Mouse (Mus musculus) left cerebral cortex, adult 2 months (tissue): ENCODE results near the gene Rcan1. TPM values are rescaled to one million over a fixed set of nuclear protein-coding genes. Genes with fewer than 3 reads are reported as not detected.

Source experiments
- DNase-seq, 2 experiments: peaks; one replicate each; pipeline ENCODE4 v3.0.0; 2021 to 2022; ENCODE audit warnings: low spot score in 2 of 2, mixed read lengths in 1 of 2; ENCODE audit errors: extremely low spot score in 1 of 2
- H3K27ac ChIP-seq: fragments of 200-600 bp; 2 replicates; pipeline ENCODE4 v1.8.1; 2022
- H3K4me3 ChIP-seq: fragments of 200-600 bp; 2 replicates; pipeline ENCODE4 v1.8.1; 2022
- CTCF ChIP-seq: fragments of 200-600 bp; IDR thresholded peaks from 2 replicates; pipeline ENCODE4 v1.8.1; 2022; ENCODE audit warnings: antibody characterized with exemption, mild to moderate bottlenecking, moderate library complexity
- intact Hi-C: fragments of 180-260 bp; cut with DNase I; formaldehyde crosslinking; loops from one replicate; pipeline ENCODE4 v1.15.1; 2025
- total RNA-seq, 2 experiments: library from RNA; stranded (reverse); gene quantifications; 2 replicates each; pipeline ENCODE4 v1.2.3; 2021

Gene Rcan1
- total RNA-seq, 2 experiments from 2014 or later = 57.0 to 63.6 TPM

DNA sequence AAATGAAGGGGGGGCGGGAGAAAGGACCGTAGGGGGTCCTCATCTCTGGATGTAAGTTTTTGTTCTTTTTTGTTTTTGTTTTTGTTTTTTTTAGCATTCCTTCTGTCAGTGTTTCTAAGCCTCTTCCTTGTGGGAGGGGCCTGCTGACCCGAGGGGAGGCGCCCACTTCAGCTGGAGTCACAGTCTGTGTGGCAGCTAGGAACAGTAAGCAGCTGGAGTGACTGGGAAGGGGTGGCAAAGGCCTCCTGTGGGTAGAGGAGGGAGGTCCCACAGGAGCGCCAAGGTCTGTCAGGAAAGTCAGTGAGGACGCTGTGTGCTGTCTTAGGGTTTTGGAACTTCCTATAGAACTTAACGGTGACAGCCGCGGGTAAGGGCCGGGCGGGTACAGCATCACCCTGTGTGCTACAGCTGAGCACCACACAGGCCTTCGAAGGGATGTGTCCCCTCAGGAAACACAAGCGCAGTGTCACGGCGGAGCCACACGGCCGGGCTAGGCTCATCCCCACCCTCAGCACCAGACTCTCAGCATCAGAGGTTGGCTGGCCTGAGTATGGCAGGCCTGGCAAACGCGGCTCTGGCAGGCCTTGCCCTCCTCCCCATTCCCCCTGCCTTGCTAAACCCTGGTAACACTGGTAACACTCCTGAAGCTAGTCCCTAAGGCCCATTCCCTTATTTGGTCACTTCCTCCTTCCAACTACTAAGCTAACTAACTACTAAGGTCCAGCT lies 58.5 kb downstream of the Rcan1 start:
- no peak for TF ChIP-seq CTCF
- no peak overlapping the region for H3K4me3 ChIP-seq

DNA sequence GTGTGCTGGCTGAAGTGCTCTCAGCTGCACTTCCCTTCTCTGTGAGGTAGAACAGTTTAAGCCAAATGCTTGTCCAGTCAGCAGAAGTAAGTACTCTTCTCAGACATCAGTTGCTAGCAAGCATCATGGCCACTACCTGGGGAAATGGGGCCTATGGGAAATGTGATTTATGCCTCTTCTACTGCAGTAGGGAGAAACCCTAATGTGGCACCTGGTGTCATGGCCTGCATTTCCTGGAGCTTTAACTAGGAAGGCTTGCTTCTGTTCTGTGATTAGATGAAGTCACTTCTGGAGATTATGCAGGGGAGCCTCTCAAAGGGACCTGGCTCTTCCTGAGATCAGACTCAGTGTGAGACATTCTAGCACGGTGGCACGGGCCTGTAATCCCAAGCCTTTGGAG lies 60.3 kb downstream of the Rcan1 start:
- intact Hi-C loops = no loop called here
- no peak for DNase-seq
- Histone ChIP-seq H3K4me3 (no peak overlapping the region), H3K27ac (no peak overlapping the region)
- no peak for TF ChIP-seq CTCF

More for the DNA sequence above, 58.5 kb downstream of the Rcan1 start:
- intact Hi-C loops = no loop called here
- H3K27ac ChIP-seq = no peak overlapping the region
- no peak for DNase-seq

DNA sequence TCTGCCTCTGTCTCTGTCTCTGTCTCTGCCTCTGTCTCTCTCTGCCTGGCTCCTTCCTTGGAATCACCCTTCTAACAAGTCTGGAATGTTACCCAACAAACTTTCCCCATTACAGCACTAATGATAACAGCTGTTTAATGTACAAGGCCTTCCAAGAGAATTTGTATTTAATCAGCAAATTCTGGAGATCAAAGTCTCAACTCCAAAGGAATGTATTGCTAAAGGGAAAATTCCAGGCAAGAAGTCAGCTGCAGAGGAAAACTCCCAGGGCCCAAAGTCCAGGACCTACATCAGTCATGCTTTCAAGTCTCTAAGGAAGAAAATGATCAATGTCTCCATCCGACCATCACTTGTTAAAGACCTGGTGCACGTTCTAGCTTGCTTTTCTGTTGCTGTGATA lies 62.8 kb downstream of the Rcan1 start:
- Histone ChIP-seq H3K27ac (no peak overlapping the region), H3K4me3 (no peak overlapping the region)
- TF ChIP-seq CTCF = no peak
- intact Hi-C loops = no loop called here
- no peak for DNase-seq

DNA sequence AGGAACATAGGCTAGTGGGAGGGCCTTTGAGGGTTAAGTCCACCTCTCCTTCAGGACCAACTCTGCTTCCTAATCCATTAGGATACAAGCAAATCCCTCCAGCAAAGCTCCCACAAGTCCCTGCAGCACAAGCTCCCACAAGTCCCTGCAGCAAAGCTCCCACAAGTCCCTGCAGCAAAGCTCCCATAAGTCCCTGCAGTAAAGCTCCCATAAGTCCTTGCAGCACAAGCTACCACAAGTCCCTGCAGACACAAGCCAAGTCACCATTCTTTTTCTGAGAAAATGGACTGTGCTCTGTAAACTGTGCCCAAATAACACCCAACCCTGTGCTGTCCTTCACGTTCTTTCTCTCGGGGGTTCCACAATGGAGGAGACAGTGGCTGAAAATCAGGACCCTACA lies 66.5 kb downstream of the Rcan1 start:
- intact Hi-C loops = no loop called here

DNA sequence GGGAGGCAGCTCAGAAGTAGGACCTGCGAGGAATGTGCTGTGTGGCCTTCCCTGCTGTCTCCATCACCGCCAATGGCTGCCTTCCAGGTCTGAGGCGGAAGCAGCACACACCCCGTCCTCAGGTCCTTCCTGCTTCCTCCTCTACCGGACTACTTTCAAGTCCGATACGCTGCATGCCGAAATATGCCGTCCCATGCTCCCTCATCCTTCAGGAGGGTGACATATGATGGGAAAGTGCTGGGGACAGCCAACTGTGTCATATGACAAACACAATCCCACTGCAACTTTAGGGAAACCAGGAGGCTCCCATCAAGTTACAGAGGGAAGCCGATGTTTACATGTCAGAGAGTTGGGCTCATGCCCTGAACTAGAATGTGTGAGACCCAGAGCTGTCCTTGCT lies 67.6 kb downstream of the Rcan1 start:
- DNase-seq = no peak
- no peak overlapping the region for H3K27ac ChIP-seq
- H3K4me3 ChIP-seq = no peak overlapping the region
- no peak for TF ChIP-seq CTCF
- intact Hi-C loops = no loop called here

More for the DNA sequence above, 66.5 kb downstream of the Rcan1 start:
- DNase-seq = no peak
- Histone ChIP-seq H3K27ac (no peak overlapping the region), H3K4me3 (no peak overlapping the region)
- no peak for TF ChIP-seq CTCF

DNA sequence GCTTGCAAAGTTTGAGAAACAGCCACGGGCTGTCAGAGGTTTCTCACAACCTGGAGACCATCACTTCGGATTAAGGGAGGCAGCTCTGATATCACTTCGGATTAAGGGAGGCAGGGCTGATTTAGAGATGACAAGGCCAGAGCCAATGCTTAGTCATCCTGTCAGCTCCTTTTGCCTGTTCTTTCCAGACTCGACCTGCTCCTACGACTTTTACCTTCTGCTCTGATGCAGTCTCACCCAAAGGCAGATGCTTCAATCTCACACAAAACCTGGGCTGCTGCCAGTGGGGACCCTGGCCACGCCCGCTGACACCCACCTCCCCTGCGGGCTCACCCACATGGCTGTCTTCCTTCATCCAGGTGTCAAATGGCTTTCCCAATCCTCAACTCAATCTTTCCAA lies 68.5 kb downstream of the Rcan1 start:
- intact Hi-C loops = no loop called here
- TF ChIP-seq CTCF = no peak
- Histone ChIP-seq H3K27ac (no peak overlapping the region), H3K4me3 (no peak overlapping the region)
- DNase-seq = no peak

DNA sequence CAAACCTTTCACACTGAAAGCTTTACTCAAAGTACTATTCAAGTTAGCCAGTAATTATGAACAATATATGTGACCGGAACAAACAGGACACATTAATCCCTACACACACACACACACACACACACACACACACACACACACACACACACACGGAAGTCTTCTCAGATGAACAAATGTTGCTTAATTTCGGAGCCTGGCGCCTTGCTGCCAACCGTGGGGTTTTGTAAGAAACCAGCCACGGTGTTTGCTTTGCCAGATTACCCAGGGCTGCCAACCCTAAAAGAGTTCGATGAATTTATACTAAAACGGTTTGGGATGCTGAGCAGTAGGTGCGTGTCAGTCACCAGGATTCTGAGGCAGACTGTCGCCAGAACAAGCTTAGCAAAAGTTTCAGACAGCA lies 69.5 kb downstream of the Rcan1 start:
- no peak for TF ChIP-seq CTCF
- H3K4me3 ChIP-seq = no peak overlapping the region
- DNase-seq = no peak
- intact Hi-C loops = no loop called here
- H3K27ac ChIP-seq = no peak overlapping the region

DNA sequence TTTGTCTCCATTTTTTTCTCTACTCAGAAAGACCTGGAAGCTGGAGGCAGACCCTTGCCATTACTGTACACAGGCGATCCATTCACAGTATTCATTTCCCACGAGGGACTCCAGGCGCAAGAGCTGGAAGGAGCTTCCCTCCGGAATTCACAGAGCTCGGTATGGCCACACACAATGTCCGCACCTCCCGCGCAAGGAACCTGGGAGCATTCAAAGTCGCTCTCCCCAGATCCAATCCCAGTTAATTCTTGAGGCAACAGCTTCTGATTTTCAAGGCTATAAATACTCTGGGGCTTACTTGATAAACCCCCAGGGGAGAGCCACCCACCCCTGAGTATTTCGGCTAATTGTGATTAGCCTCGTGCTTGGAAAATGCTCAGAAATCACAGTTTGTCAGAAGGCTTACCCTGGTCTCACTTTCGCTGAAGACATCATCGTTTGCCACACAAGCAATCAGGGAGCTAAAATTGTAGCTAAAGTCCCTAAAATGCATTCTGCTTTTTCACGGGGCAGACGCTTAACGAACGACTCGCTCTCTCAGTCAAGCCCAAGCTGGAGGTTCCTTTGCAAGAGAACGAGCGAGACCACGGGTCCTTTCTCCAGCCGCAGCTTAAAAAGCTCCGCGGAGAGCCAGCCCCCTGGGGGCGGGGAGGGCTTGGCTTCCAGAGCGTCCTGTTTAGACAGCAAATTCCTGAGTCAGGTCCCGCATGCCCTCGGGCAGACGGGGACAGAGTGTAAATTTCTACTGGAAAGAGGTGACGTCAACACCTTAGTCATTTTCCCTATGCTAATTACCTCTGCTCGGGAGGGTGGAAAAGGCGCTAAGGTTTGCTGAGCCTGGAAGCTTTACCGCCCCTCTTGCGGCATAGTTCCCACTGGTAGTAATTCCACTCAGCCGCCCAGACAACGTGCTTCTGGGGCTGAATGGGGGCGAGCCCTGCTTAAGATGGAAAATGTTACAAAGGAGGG lies 70.9 kb downstream of the Rcan1 start:
- TF ChIP-seq CTCF = no peak; the same call in 1 of the 2 replicates
- intact Hi-C loops = loop anchor here (5.0 kb wide), 1 partner anchor 43 kb away; no protein-coding TSS in a partner anchor
- DNase-seq = peak; percentile 71 to 72
- peak overlapping the region; percentile 46 for H3K4me3 ChIP-seq
- H3K27ac ChIP-seq = peak overlapping the region; percentile 66

DNA sequence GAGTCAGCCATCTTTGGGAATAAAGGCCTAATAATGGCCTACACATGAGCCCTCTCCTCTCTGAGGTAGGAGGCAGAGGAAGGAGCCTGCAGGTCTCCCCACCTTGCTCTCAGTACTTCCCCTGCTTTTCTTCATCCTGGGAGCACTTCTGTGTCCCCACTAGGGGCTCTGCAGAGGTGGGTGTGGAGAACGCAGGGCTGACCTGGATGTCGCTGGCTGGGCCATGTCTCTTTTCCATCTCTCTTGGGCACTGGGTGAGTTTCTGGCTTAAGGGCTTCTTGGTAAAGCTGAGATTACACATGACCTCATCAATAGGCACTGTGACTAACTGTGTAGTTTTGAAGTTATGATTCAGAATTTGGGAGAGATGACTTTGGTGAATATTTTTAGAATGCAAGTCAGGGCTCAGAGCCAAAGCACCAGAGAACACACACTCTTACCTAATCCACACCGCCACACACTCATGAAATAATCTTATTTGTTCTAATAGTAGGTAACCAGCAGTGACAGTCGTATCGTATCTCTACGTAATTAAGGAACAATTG lies 72.0 kb downstream of the Rcan1 start:
- peak overlapping the region; percentile 46; the same call in 1 of the 2 replicates for H3K4me3 ChIP-seq
- intact Hi-C loops = loop anchor here (5.0 kb wide), 1 partner anchor 44 kb away; no protein-coding TSS in a partner anchor
- no peak; the same call in 1 of the 2 replicates for TF ChIP-seq CTCF
- no peak for DNase-seq
- H3K27ac ChIP-seq = no peak overlapping the region

DNA sequence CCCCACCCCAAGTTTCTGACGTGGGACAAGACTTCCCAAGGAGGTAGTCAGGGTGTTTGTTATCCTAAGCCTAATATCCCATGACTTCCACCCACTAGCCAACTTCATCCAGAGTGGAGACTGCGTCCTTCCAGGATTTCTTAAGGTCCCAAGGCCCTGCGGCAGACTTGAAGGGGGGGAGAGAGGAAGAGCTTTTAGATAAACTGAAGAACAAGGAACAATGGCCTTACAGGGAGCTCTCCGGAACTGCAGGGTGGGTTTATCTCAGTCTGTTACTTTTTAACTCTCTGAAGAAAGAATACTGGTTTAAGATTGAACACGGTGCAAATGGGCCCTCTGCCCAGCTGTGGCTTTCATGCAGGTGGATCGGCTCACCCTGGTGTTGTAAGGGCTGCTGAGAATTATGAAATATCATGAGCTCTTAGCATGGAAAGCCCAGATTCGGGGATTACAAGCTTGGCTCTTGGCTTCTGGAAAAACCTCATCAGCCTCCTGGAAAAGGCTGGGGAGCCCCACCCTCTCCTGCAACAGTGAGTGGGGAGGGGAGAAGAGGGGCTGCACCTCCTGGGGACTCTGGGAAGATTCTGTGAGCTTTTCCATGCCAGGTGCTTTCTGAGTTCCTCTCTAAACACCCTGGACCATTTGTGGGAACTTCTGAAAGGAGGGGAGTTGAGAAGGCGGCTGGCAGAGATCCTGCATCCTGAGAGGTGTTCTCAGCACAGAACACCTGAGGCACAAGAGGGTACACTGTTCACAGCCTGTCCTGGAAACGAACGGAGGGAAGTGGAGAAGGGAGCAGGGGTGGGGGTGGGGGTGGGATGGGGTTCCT lies 72.7 kb downstream of the Rcan1 start:
- H3K4me3 ChIP-seq = no peak overlapping the region
- intact Hi-C loops = loop anchor here (5.0 kb wide), 1 partner anchor 44 kb away; no protein-coding TSS in a partner anchor
- DNase-seq = no peak
- H3K27ac ChIP-seq = no peak overlapping the region
- TF ChIP-seq CTCF = no peak

DNA sequence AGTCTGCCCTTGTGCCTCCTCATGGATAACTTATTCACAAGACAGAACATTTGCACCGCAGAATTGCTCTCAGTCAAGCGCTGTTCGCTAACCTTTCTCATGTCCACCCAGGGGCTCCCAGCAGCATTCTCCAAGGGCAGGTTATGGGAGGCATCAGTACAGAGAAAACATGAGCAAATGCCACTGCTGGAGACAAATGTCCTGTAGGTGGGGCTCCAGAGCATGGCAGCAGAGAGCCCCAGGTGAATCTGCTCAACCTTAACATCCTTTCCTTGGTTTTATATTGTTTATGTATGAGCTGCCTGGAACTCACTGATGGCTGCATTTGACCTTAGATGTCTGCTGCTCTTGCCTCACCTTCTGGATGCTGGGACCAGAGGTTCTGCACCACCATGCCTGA lies 76.9 kb downstream of the Rcan1 start:
- intact Hi-C loops = no loop called here
- DNase-seq = no peak
- no peak overlapping the region for H3K27ac ChIP-seq
- no peak overlapping the region for H3K4me3 ChIP-seq
- TF ChIP-seq CTCF = peak; percentile 36
